Mouse (Mus musculus): ENCODE measurements around the gene Ddb1.
"Not testable (repeated sequence)": the region's sequence is repeated elsewhere in the genome, so short reads cannot be mapped to it uniquely, and the experiment has no call there.

Ddb1 gene

GRCm38 (mm10) chr19:10605293-10605900 lies at the start of gene Ddb1, which contains the start of gene Tkfc:
Ddb1 (plus strand) TSS chr19:10605327.
Tkfc (minus strand) TSS chr19:10605654.
- in situ Hi-C loops (cut with MboI, MseI) = loop anchor here (25.0 kb wide), 1 partner anchor 1332 kb away; no protein-coding TSS in a partner anchor

GRCm38 (mm10) chr19:10555624-10556510 lies 49.3 kb upstream of the Ddb1 start, which contains the start of gene Tmem216:
Tmem216 (minus strand) TSS chr19:10556238.
- in situ Hi-C loops (cut with MboI, MseI) = no loop called here

- in situ Hi-C loops (cut with MboI, MseI) = no loop called here
These were observed 48.1 kb upstream of the Ddb1 start for GRCm38 (mm10) chr19:10557001-10557400.

GRCm38 (mm10) chr19:10557430-10557829 lies 47.7 kb upstream of the Ddb1 start:
- in situ Hi-C loops (cut with MboI, MseI) = no loop called here

GRCm38 (mm10) chr19:10557837-10558375 lies 47.2 kb upstream of the Ddb1 start:
- in situ Hi-C loops (cut with MboI, MseI) = not testable (repeated sequence)

- in situ Hi-C loops (cut with MboI, MseI) = no loop called here
These were observed 45.0 kb upstream of the Ddb1 start for GRCm38 (mm10) chr19:10560108-10560507.

GRCm38 (mm10) chr19:10561558-10562314 lies 43.4 kb upstream of the Ddb1 start:
- in situ Hi-C loops (cut with MboI, MseI) = no loop called here

GRCm38 (mm10) chr19:10562351-10562750 lies 42.8 kb upstream of the Ddb1 start:
- in situ Hi-C loops (cut with MboI, MseI) = no loop called here

- in situ Hi-C loops (cut with MboI, MseI) = no loop called here
These were observed 40.8 kb upstream of the Ddb1 start for GRCm38 (mm10) chr19:10564278-10564677.

GRCm38 (mm10) chr19:10565217-10565616 lies 39.9 kb upstream of the Ddb1 start:
- in situ Hi-C loops (cut with MboI, MseI) = no loop called here

GRCm38 (mm10) chr19:10569627-10570026 lies 35.5 kb upstream of the Ddb1 start:
- in situ Hi-C loops (cut with MboI, MseI) = no loop called here

GRCm38 (mm10) chr19:10576690-10577561 lies 28.2 kb upstream of the Ddb1 start, which contains the start of the genes Cyb561a3 and Tmem138:
Cyb561a3 (plus strand) TSS chr19:10577172.
Tmem138 (minus strand) TSS chr19:10577362.
- in situ Hi-C loops (cut with MboI, MseI) = no loop called here

GRCm38 (mm10) chr19:10580102-10580501 lies 25.0 kb upstream of the Ddb1 start:
- in situ Hi-C loops (cut with MboI, MseI) = loop anchor here (5.0 kb wide), 1 partner anchor 37 kb away; no protein-coding TSS in a partner anchor

GRCm38 (mm10) chr19:10580761-10581160 lies 24.4 kb upstream of the Ddb1 start:
- in situ Hi-C loops (cut with MboI, MseI) = loop anchor here (5.0 kb wide), 1 partner anchor 37 kb away; no protein-coding TSS in a partner anchor

- in situ Hi-C loops (cut with MboI, MseI) = loop anchor here (5.0 kb wide), 1 partner anchor 35 kb away; no protein-coding TSS in a partner anchor
These were observed 23.1 kb upstream of the Ddb1 start for GRCm38 (mm10) chr19:10581984-10582383.

- in situ Hi-C loops (cut with MboI, MseI) = loop anchor here (5.0 kb wide), 1 partner anchor 34 kb away; no protein-coding TSS in a partner anchor
These were observed 21.5 kb upstream of the Ddb1 start for GRCm38 (mm10) chr19:10583550-10584146.

GRCm38 (mm10) chr19:10585112-10585511 lies 20.0 kb upstream of the Ddb1 start:
- in situ Hi-C loops (cut with MboI, MseI) = no loop called here

- in situ Hi-C loops (cut with MboI, MseI) = no loop called here
These were observed 17.9 kb upstream of the Ddb1 start for GRCm38 (mm10) chr19:10587231-10587630.

- in situ Hi-C loops (cut with MboI, MseI) = no loop called here
These were observed 15.8 kb upstream of the Ddb1 start for GRCm38 (mm10) chr19:10589127-10589857.
